Mouse (Mus musculus) ovary, adult 2 months (tissue): Measurements from ENCODE around the gene Tax1bp3. TPM values are rescaled to one million over a fixed set of nuclear protein-coding genes. Genes with fewer than 3 reads are reported as not detected.

ENCODE experiments used
- polyA plus RNA-seq: library from polyadenylated mRNA; depleted of rRNA; stranded (reverse); fragments of >200 nt; gene quantifications from 2 replicates; pipeline ENCODE4 v1.2.3, GENCODE M21; 2012; rRNA removed

The Tax1bp3 gene
- polyA plus RNA-seq = 90.1 and 96.1 TPM in 2 replicates

DNA sequence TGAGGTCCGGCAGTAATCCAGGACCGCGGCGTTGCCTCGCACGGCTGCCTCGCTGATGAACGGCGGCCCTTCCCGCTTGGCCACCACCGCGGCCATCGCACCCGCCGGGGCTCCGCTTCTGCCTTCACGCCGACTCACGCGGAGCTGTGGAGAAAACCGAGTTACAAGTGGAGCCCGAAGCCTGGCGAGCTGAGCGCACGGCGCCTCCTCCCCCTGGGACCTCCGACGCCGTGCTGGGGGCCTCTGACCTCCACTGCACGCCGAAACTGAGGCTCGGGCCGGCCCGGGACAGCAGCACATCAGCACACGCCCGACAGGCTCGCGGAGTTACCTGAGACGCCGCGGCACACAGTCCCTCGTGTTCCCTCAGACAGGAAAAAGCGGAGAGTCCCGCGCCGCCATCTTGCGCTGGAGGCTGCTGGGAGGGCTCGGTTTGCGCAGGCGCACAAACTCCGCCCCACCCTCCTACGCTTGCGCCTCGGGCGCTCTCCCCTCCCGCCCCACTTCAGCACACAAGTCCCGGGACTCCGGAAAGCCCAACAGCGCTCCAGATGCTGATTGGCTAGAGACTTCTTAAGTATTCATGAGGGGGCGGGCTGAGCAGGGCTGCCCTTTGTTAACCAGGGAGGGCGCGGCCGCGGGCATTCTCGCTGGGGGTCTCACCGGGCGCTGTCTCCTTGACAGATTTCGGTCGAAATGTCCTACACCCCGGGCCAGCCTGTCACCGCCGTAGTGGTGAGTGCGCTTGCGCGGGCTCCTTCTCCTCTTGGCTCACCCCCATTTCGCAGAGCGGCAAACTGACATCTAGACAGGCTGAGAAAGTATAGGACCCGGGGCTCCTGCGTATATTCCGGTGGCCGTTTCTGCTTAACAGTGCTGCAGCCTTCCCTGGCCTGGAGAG is at the start of gene Tax1bp3, which contains the start of gene Emc6:
TSS of gene Tax1bp3 (plus strand) at position 476 of the 901 bp plus-strand sequence.
TSS of gene Emc6 (minus strand) at position 430 of the 901 bp plus-strand sequence.

DNA sequence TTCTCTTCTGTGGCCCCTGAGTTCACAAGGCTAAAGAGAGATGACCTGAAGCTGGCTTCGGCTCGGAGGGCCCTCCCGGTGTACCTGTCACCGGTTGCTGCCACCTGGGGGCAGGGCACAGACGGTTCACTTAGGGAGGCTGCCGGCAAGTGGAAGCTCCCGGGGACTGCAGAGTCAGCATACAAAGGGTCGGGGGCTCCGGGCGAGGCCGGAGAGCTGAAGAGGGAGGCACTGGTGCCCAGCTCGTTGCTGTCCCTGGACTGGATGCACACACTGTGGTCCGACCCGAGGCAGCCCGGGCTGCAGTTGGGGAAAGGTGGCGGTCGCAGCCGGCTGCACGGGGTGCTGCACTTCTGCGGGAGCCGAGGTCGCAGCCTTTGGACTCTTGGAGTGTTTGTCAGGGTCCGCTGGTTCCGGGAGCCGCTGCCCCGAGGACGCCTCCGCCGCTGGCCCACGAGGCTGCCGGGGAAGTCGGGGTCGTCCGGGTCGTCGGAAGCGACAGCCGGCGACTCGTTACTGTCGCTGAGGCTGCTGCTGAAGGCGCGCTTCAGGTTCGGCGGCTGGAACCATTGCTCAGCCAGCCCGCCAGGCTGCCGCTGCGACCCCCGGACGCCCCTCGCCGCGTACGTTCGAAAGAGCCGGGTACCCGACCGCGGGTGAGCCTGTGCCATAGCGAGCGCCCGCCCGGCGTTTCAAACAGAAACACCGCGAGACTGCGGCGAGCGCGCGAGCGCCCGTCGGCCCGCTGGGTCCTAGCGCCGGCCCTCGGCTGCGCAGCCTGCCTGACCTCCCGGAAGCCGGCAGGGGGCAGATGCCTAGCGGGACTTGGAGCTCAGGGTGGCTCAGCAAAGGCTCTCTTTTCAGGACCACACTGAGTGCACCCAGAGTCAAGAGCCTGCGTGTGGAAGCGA is 39.0 kb upstream of the Tax1bp3 start, which contains the start of gene Haspin:
TSS of gene Haspin (minus strand) at position 704 of the 911 bp plus-strand sequence.

DNA sequence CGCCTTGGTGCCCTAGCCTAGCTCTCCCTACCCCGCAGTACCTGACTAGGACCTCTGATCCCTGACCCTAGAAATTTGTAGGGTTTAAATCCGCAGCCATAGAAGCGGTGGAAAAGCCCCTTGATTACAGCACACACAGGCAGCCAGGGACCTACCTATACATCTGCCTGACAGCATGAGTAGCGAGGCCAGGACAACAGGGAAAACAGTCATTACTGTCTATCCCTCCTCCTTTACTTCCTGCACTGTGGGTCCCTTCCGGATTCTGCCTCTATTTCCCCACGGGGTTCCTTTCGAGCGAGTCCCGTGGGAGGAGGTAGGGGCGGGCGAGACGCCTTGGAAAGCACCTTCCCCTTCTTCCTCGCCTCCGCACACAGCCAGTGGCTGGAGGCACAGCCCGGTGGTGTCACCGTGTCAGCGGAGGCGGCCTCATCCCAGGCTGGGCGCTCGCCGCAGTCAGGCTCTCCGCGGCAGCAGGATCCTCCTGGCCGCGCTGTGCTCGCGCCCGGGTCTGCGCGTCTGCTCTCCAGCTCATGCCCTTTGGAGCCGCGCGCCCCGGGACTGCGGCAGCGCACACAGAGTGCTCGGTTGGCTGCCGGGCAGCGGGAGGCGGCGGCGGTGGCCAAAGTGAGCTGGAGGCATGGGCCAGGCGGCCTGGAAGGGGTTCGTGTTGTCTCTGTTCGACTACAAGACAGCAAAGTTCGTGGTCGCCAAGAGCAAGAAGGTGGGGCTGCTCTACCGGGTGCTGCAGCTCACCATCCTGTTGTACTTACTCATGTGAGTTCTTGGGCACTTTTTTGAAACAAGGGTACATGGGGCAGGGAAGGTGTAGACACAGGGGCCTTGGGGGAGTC is 16.7 kb upstream of the Tax1bp3 start, which contains the start of gene P2rx5:
TSS of gene P2rx5 (plus strand) at position 465 of the 854 bp plus-strand sequence.

DNA sequence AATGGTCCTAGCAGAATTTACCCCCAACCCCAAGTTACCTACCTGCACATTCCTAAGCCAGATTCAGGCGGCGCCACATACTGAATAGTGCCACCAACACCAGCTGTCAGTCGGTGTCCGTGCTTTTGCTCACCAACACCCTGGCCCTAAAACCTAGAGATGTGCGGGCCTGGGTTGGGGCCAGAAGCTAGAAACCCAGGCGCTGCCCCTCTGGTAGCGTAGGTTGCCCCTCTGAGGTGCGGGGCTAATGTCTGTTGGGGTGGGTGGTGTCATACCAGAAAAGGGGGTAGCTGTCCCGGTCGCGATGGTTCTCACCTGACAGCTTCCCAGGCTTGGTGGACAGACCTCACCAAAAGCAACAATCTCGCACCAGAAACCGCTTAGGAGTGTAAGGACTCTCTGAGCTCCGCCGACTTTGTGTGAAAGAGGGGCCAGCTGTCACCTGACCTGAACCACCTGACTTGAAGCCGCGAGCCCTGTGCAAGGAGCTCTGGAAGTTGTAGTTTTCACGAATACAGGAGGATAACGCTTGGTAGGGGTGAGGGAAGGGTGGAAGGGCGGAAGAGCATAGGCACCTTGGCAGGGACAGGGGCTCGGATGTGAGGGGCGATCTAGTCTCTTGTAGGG is 21.8 kb downstream of the Tax1bp3 start, which contains the start of gene Ctns:
TSS of gene Ctns (minus strand) at position 440 of the 627 bp plus-strand sequence.

DNA sequence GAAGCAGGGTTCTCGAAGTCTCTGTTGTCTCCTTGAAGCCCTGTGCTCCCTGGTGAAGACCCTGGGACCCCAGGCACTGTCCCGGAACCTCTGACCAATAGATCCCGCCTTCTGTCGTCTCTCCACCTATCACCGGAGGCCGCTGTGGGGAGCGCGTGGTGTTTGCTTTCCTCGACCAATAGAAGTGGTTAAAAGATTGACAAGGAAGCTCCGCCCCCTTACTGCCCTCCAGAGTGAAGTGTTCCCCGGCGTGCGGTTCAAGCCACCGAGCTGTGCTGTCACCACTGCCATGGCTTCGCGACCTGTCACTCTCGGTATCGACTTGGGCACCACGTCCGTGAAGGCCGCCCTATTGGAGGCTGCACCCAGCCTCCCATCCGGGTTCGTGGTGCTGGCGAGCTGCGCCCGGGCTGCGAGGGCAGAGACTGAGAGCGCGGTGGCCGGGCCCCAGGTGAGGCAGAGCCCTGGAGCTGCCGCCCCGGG is 22.4 kb downstream of the Tax1bp3 start, which contains the start of gene Shpk:
TSS of gene Shpk (plus strand) at position 231 of the 483 bp plus-strand sequence.

Other genes with a start within 250 kb of the Tax1bp3 start
- 30.1 and 33.5 TPM in 2 replicates for gene Atp2a3, start 215.9 kb upstream of the Tax1bp3 start, polyA plus RNA-seq
- 1.3 and 1.5 TPM in 2 replicates for gene P2rx1, start 178.0 kb upstream of the Tax1bp3 start, polyA plus RNA-seq
- gene Camkk1, start 158.1 kb upstream of the Tax1bp3 start, polyA plus RNA-seq = 3.4 and 4.3 TPM in 2 replicates
- gene Ncbp3, start 129.3 kb upstream of the Tax1bp3 start, polyA plus RNA-seq = 1.9 and 2.2 TPM in 2 replicates
- 0.92 and 1.4 TPM in 2 replicates for gene Itgae, start 86.5 kb upstream of the Tax1bp3 start, polyA plus RNA-seq
- 2.2 and 2.8 TPM in 2 replicates for gene Haspin, start 38.8 kb upstream of the Tax1bp3 start, polyA plus RNA-seq
- gene P2rx5, start 16.7 kb upstream of the Tax1bp3 start, polyA plus RNA-seq = 0.21 and 0.32 TPM in 2 replicates
- 55.3 and 70.3 TPM in 2 replicates for gene Emc6, start within 50 bp of the Tax1bp3 start, polyA plus RNA-seq
- gene Ctns, start 22.0 kb downstream of the Tax1bp3 start, polyA plus RNA-seq = 11.5 and 15.8 TPM in 2 replicates
- 3.8 and 4.0 TPM in 2 replicates for gene Shpk, start 22.4 kb downstream of the Tax1bp3 start, polyA plus RNA-seq
- gene Trpv1, start 57.2 kb downstream of the Tax1bp3 start, polyA plus RNA-seq = 0.46 and 0.55 TPM in 2 replicates
- 0.10 and 0.15 TPM in 2 replicates for gene Trpv3, start 90.3 kb downstream of the Tax1bp3 start, polyA plus RNA-seq
- gene Aspa, start 152.5 kb downstream of the Tax1bp3 start, polyA plus RNA-seq = 0.18 and 0.49 TPM in 2 replicates
- not detected in 2 replicates for gene Gm49340, start 152.7 kb downstream of the Tax1bp3 start, polyA plus RNA-seq
- not detected in 2 replicates for gene Spata22, start 152.7 kb downstream of the Tax1bp3 start, polyA plus RNA-seq
- gene Olfr20, start 173.7 kb downstream of the Tax1bp3 start, polyA plus RNA-seq = 0.15 TPM in 1 of 2 replicates, not detected in the other
- not detected in 2 replicates for gene Olfr376, start 194.2 kb downstream of the Tax1bp3 start, polyA plus RNA-seq
- gene Olfr1, start 222.5 kb downstream of the Tax1bp3 start, polyA plus RNA-seq = not detected in 2 replicates